Mouse (Mus musculus) left cerebral cortex, adult 18-20 months (tissue): ENCODE results near the gene Tmem128. TPM values are rescaled to one million over a fixed set of nuclear protein-coding genes. Genes with fewer than 3 reads are reported as not detected.
A peak's percentile ranks its signal among the peaks of the same experiment; 100 is the strongest.

ENCODE experiments used
- DNase-seq, 2 experiments: peaks; one replicate each; pipeline ENCODE4 v3.0.0; 2021 to 2022; ENCODE audit warnings: low spot score in 2 of 2, mixed read lengths in 1 of 2
- long read RNA-seq, 2 experiments: library from polyadenylated mRNA; stranded (forward); transcript quantifications; one replicate each; pipeline ENCODE4 v2.0.0; 2021
- total RNA-seq, 2 experiments: library from RNA; stranded (reverse); gene quantifications; 2 replicates each; pipeline ENCODE4 v1.2.3; 2021

Gene Tmem128
- total RNA-seq = 10 to 100 TPM; 28.4 TPM
- long read RNA-seq, experiment 1, transcript Tmem128-201 (5 exons, 1,291 nt) = major isoform, 23 of 31 reads
- long read RNA-seq, experiment 1, partial matches to known transcripts = 2 of 31 reads
- long read RNA-seq, experiment 1, other reads (novel, unspliced or antisense) = 5 of 31 reads
- long read RNA-seq, experiment 2, transcript Tmem128-201 (5 exons, 1,291 nt) = major isoform, 21 of 24 reads
- long read RNA-seq, experiment 2, partial matches to known transcripts = 1 of 24 reads
- long read RNA-seq, experiment 2, other reads (novel, unspliced or antisense) = 1 of 24 reads

DNA sequence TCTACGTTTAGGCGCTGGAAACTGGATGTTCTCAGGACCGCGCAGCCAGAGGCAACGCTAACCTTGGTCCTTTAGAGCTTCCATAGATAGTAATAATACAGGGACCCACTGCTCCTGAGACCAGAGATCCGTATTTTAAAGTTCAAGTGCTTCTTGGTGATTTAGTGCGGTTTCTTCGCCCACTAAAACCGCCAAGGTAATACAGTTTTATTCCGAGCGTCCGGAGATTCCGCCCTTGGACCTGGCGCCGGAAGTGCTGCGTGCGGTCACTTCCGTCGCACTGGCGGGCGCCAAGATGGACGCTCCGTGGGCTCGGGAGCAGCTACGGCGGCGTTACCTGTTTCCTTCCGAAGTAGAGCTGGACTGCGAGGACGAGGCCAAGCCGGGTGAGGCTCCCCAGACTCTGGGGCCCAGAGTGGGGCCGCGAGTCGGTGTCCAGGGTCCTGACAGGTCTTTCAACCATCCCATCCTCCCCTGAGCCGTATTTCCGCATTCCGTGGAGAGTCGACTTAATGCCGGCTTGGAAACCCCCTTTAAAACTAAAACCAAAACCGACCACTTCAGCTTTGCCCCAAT, at the start of gene Tmem128:
Gene Tmem128, plus strand, starts transcription at position 79 of the 576 bp plus-strand sequence.
- DNase-seq = peak; percentile 66 to 76

DNA sequence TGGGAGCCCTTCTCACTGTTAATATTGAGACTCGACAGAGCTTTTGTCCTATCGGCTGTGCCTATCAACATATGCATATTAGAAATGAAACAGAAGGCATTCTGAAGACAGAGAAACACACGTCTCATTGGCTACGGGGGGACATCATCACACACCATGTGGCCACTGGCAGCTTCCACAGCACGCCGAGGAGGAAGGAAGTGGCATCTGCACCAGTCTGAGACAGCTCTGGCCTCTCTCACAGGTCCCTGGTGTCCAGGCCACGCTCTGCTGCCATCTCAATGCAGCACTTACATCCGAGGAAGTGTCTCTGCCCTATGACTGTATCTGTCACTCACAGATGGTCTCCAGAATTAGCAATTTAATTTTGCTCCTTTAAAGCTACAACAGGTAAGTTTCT, 48.3 kb upstream of the Tmem128 start:
- DNase-seq = no peak

- no peak for DNase-seq
These were observed 47.0 kb upstream of the Tmem128 start for GRCm38 (mm10) chr5:38213009-38213408.

DNA sequence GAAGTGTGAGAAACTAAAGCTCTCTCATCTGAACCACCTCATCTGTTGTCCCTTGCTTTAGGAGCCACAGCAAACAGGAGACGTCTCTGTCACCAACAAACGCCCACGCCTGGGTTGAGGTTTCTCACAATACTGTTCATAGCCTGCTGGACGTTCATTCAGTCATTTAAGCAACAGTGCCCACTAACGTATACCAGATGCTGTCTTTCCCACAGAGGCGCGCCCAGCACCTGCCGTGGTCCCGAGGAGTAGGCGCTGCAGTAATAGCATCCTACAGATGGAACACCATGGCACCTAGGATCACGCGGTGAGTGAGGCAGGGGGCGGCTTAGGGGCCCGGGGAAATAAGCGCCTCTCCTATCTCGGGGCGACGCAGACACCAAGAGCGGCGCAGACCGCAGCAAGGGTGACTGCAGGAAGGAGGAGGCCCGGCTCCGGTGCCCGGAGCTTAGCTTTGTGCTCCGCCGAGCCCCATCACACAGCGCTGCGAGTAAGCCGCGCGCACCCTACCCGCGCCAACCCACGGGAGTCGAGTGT, 40.1 kb upstream of the Tmem128 start:
- peak in 1 of 2 experiments; percentile 35 for DNase-seq

DNA sequence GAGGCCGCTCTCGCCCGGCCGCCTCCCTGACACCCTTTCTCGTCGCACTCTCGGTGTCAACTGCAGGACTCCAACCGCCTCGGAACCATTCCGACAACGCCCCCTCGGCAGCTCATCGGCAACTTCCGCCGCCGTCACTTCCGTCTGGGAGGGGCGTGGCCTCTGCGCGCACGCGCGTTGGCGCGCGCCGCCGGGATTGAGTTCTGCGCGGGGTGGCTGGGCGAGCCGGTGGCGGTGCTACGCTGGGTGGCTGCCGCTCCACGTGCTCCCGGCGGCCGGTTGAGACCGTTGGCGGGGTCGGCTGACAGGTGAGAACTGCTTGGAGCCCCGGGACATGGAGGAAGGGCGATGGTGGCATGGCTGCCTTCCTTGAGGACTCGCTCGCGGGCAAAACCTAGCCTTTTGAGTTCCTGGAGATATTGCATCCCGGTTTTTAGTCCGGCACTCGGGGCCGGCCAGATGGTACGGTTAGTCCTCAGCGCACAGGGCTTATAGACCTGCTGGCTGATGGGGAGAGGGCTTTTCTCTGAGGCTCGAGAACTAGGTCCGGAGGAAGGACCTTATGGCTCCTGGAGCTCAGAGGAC, 39.6 kb upstream of the Tmem128 start, which contains the start of the genes Zbtb49 and Lyar:
Gene Zbtb49, minus strand, starts transcription at position 130 of the 585 bp plus-strand sequence.
Gene Lyar, plus strand, starts transcription at position 143 of the 585 bp plus-strand sequence.
- DNase-seq = peak; percentile 94 to 97

DNA sequence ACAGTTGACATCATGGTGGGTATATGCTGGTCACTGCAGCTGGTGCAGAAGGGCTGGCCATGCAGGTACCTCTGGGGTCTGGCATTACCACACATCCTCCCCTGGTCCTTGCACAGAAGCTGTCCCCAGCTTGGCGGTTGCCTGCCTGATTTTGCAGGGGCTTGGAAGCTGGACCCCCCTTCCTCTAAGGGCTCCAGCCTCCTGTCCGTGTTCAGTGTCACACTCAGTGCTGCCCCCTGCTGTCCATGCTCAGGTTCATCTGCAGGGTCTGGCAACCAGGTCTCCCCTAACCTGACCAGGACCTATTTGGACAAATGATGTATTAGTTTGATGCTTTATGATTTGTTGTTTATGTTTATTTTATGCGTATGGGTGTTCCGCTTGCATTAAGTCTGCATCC, 24.6 kb upstream of the Tmem128 start:
- DNase-seq = peak; percentile 45 to 56

- no peak for DNase-seq
These were observed 23.4 kb upstream of the Tmem128 start for GRCm38 (mm10) chr5:38236627-38237026.

DNA sequence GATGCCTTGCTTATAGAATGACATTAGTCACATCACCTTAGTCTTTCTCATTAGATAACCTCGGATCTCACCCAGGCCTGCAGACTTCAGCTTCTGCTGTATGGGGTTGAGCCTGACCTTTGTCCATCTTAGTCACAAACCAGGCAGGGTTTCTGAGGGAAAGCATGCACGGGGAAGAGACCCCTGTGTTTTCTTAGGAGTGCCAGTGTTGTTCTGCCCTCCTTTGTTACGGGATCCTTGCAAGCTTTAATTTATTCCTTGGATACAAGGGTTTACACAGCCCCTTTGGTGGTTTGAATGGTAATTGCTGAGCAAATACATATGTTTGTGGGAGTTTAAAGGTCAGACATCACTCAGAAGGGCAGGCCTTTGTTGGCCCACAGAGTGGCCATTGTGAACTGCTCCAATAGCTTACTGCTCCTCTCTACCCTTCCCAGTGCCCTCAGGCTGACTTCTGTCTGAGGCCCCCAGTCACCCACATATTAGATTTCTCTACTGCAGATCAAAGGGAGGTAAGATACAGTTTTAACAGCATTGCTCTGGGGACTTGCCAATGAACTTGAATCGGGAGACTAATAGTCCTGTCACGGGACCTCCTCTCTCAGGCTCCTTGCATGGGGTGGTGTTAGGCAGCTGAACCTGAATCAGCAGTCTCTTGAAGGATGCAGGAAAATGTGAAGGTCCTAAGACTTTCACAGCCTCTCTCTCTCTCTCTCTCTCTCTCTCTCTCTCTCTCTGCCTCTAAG, 19.1 kb upstream of the Tmem128 start:
- no peak for DNase-seq

GRCm38 (mm10) chr5:38241473-38241834, 18.5 kb upstream of the Tmem128 start:
- DNase-seq = no peak

GRCm38 (mm10) chr5:38241966-38242365, 18.0 kb upstream of the Tmem128 start:
- DNase-seq = no peak

GRCm38 (mm10) chr5:38255195-38255594, 4.8 kb upstream of the Tmem128 start:
- DNase-seq = no peak

DNA sequence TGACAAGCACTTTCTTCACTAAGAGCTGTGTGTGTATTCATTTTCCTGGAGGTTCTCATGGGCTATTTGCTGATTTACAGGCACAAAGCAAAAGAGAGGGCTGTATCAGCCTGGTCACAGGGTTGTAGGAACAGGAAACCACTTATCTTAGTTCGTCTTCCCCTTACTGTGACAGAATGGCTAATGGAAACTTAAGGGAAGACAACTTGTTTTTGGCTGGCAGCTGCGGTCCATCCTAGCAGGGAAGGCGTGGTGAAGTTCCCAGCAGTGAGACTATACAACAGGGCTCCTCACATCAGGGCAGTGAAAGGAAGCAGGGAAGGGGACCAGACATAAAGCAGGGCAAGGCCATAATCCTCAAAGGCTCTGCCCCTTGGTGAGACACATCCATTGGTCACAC, 4.3 kb upstream of the Tmem128 start:
- DNase-seq = no peak

GRCm38 (mm10) chr5:38256551-38256950, 3.4 kb upstream of the Tmem128 start:
- no peak for DNase-seq

DNA sequence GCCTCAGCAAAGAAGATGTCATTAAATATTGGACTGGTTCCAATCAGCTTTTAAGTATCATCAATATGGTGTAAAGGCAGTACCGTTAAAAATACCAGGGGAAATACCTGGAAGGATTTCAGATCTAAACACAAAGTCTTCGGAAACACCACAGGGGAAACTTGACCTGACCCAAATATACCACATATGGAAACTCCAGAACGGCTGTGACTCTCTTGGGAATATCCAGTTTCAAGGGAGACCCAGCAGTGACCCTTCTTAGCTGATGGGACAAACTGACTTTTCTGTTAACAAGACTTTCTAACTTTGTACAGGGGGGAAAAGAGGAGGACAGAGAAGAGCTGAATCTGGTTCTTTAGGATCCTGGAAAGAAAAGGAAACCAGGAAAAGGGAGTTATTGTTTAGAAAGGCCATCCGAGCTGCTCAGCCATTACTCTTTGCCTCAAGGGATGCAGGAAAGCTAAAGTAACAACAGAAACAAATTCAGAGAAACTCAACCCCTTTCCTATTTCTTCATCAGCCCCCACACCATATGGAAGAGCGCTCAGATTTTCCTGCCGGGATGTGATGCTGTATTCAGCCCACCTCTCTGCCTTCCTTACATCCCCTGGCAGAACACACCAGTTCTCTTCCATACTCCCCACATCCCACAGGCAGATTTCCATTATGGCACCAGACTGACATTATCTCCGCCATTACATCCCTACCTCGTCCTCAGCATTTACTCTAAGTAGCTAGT, 1.8 kb upstream of the Tmem128 start:
- DNase-seq = peak in 1 of 2 experiments; percentile 18

DNA sequence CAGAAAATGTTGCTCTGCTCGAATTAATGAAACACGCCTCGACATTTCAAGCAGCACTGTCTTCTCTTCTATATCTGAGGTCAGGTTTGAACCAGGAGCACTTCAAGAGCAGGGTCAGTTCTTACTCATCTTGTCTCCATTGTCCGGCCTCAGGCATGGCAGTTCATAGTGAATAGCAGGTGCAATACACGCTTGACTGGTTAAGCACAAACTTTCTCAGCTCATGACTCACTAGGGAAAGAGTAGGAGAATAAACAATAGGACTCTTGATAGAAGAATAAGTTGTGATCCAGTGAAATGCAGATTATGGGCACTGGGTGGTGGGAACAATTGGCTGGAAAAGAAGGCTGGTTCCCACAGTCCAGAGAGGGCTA, 1.2 kb upstream of the Tmem128 start:
- DNase-seq = no peak

- DNase-seq = no peak
These were observed 404 bp upstream of the Tmem128 start for GRCm38 (mm10) chr5:38259455-38260106.

DNA sequence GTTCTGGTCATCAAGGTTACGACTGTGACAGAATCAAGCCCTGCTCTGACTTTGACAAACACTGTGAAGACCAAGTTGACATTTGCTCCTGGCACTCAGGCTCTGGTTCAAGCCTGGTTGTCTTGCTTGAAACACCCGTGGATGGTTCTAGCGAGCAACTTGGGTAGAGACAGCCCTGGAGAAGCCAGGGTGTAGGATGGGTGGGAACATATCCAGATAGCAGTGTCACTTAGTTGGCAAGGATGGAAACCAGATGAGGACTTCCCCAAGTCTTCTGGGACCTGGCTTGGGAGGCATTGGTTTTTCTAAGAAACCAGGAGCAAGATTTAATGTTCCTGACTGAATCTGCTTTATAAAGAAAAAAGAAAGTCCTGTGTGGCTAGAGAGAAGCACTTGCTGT, 11.0 kb downstream of the Tmem128 start:
- no peak for DNase-seq

- DNase-seq = no peak
These were observed 13.8 kb downstream of the Tmem128 start for GRCm38 (mm10) chr5:38273831-38274230.

DNA sequence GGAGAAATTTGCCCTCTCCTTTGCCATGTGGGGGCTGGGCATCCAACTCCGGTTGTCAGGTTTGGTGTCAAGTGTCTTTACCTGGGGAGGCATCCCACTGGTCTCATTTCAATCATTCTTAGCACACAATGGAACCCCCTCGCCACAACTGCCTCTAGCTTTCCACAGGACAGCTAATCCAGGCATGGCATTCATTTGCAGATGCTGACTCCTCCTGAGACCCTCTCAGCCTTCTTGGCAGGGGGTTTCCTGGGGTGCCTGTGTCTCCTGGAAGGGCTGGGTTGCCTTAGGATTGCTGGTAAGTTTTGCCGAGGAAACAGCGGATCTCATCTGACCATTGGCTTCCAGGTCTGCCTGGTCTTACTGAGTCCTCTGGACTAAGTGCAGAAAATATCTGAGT, 15.8 kb downstream of the Tmem128 start, which contains the start of gene Otop1:
Gene Otop1, plus strand, starts transcription at position 202 of the 400 bp plus-strand sequence.
- no peak for DNase-seq

DNA sequence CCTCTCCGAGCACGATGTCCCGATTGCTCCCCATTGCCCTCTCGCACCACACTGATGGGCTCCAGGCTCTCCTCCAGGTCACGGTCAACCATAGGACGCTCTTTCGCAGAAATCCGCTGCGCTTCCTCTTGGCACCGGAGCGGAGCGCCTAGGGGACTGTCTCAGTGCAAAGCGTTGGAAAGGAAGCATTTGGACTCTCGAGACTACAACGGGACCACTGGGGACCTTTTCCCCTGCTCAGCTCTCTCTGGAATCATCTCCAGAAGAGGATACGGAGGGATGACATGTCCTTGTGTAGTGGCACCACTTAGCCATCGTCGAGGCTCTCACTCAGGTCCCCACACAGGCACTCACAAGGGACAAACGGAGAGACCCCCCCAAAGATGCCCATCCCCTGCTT, 16.5 kb downstream of the Tmem128 start:
- DNase-seq = no peak
